Mouse (Mus musculus): ENCODE results near the gene Serbp1. TPM values are rescaled to one million over a fixed set of nuclear protein-coding genes. Genes with fewer than 3 reads are reported as not detected.

The Serbp1 gene
- polyA plus RNA-seq, 1 experiment from 2014 or later, result 340 TPM

GRCm38 (mm10) chr6:67301230-67301629 is 63.3 kb downstream of the Serbp1 start:
- ATAC-seq, result no peak
- no peak for DNase-seq (ENCODE audit: low spot score)
- no peak overlapping the region for H3K4me2 ChIP-seq (ENCODE audit: low read length)
- H3K36me3 ChIP-seq (ENCODE audit: control insufficient read depth, insufficient read depth, low read length), result no peaks in the 10 kb centered on the region
- no peak overlapping the region for H3K9ac ChIP-seq (ENCODE audit: low read length)
- H3K4me3 ChIP-seq (ENCODE audit: low read depth, low read length), result no peak overlapping the region
- H3K9me3 ChIP-seq (replicated peaks; ENCODE audit: control insufficient read depth, low read length), result no peaks in the 10 kb centered on the region
- H3K27ac ChIP-seq (ENCODE audit: low read depth, low read length), result no peak overlapping the region
- 90% methylated on average over 3 of the region's 3 CpGs for WGBS
- no peaks in the 10 kb centered on the region for H3K4me1 ChIP-seq (ENCODE audit: control insufficient read depth, insufficient read depth, low read length)
- H3K27me3 ChIP-seq (replicated peaks; ENCODE audit: control insufficient read depth, insufficient read depth, low read length), result no peaks in the 10 kb centered on the region

DNA sequence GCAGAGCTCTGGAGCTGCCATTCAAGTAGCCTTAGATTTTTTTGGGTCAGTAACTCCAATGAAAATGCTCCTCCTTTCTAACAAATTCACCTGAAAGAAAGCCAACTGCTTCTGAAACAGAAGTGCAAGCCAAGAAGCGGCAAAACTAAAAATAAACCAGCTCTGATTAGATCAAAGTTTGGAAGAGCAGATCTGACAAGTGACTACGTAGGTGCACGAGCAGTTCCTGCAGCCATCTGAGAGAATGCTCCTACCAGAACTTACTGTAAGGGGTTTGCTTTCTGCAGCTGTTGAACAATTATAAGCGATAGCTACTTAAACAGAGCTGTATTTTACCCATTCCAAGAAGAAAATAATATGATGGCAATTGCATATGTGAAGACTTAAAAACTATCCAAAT is 64.5 kb downstream of the Serbp1 start:
- DNase-seq (ENCODE audit: low spot score) (no peak), ATAC-seq (no peak)
- H3K9me3 ChIP-seq (replicated peaks; ENCODE audit: control insufficient read depth, low read length), result no peaks in the 10 kb centered on the region
- no peaks in the 10 kb centered on the region for H3K36me3 ChIP-seq (ENCODE audit: control insufficient read depth, insufficient read depth, low read length)
- no peaks in the 10 kb centered on the region for H3K27me3 ChIP-seq (replicated peaks; ENCODE audit: control insufficient read depth, insufficient read depth, low read length)
- no peak overlapping the region for H3K9ac ChIP-seq (ENCODE audit: low read length)
- 90% methylated on average over 4 of the region's 4 CpGs for WGBS
- H3K27ac ChIP-seq (ENCODE audit: low read depth, low read length), result no peak overlapping the region
- H3K4me2 ChIP-seq (ENCODE audit: low read length), result no peak overlapping the region
- no peaks in the 10 kb centered on the region for H3K4me1 ChIP-seq (ENCODE audit: control insufficient read depth, insufficient read depth, low read length)
- H3K4me3 ChIP-seq (ENCODE audit: low read depth, low read length), result no peak overlapping the region

DNA sequence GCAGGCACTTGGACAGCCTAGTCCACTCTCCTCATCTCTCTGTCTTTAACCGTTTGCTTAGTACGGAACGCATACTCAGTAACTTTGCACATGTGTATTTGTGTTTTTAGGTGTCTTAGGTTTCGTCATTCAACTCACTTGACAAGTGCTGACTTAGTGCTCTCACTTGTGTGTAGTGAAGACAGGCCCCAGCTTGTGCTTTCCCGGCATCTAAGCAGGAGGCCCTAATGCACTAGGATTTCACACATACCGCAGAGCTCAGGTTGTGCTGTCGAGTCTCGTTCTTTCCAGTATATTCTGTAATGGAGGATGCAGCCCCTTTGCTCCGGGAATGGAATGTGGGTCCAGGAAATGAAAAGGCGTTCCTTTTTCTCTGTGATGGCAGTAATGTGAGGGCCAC is 65.2 kb downstream of the Serbp1 start:
- ATAC-seq, result no peak
- WGBS, result 88% methylated on average over 10 of the region's 10 CpGs
- Histone ChIP-seq H3K4me2 (ENCODE audit: low read length) (no peak overlapping the region), H3K4me3 (ENCODE audit: low read depth, low read length) (no peak overlapping the region), H3K27ac (ENCODE audit: low read depth, low read length) (no peak overlapping the region), H3K27me3 (replicated peaks; ENCODE audit: control insufficient read depth, insufficient read depth, low read length) (no peaks in the 10 kb centered on the region), H3K36me3 (ENCODE audit: control insufficient read depth, insufficient read depth, low read length) (no peaks in the 10 kb centered on the region), H3K9ac (ENCODE audit: low read length) (no peak overlapping the region), H3K4me1 (ENCODE audit: control insufficient read depth, insufficient read depth, low read length) (no peaks in the 10 kb centered on the region), H3K9me3 (replicated peaks; ENCODE audit: control insufficient read depth, low read length) (no peaks in the 10 kb centered on the region)
- DNase-seq (ENCODE audit: low spot score), result no peak

GRCm38 (mm10) chr6:67308994-67309393 is 71.0 kb downstream of the Serbp1 start:
- Histone ChIP-seq H3K4me2 (ENCODE audit: low read length) (no peak overlapping the region), H3K4me1 (ENCODE audit: control insufficient read depth, insufficient read depth, low read length) (no peaks in the 10 kb centered on the region), H3K4me3 (ENCODE audit: low read depth, low read length) (no peak overlapping the region), H3K9ac (ENCODE audit: low read length) (no peak overlapping the region), H3K36me3 (ENCODE audit: control insufficient read depth, insufficient read depth, low read length) (no peaks in the 10 kb centered on the region), H3K27me3 (replicated peaks; ENCODE audit: control insufficient read depth, insufficient read depth, low read length) (no peaks in the 10 kb centered on the region), H3K27ac (ENCODE audit: low read depth, low read length) (no peak overlapping the region), H3K9me3 (replicated peaks; ENCODE audit: control insufficient read depth, low read length) (no peaks in the 10 kb centered on the region)
- WGBS, result 85% methylated on average over 3 of the region's 3 CpGs
- ATAC-seq, result no peak
- no peak for DNase-seq (ENCODE audit: low spot score)

- Histone ChIP-seq H3K36me3 (ENCODE audit: control insufficient read depth, insufficient read depth, low read length) (no peaks in the 10 kb centered on the region), H3K4me2 (ENCODE audit: low read length) (no peak overlapping the region), H3K9ac (ENCODE audit: low read length) (no peak overlapping the region), H3K9me3 (replicated peaks; ENCODE audit: control insufficient read depth, low read length) (no peaks in the 10 kb centered on the region), H3K4me3 (ENCODE audit: low read depth, low read length) (no peak overlapping the region), H3K27ac (ENCODE audit: low read depth, low read length) (no peak overlapping the region), H3K27me3 (replicated peaks; ENCODE audit: control insufficient read depth, insufficient read depth, low read length) (no peaks in the 10 kb centered on the region), H3K4me1 (ENCODE audit: control insufficient read depth, insufficient read depth, low read length) (no peaks in the 10 kb centered on the region)
- no peak for ATAC-seq
- 87% methylated on average over 3 of the region's 3 CpGs for WGBS
- no peak for DNase-seq (ENCODE audit: low spot score)
These were observed 71.8 kb downstream of the Serbp1 start for GRCm38 (mm10) chr6:67309752-67310151.

DNA sequence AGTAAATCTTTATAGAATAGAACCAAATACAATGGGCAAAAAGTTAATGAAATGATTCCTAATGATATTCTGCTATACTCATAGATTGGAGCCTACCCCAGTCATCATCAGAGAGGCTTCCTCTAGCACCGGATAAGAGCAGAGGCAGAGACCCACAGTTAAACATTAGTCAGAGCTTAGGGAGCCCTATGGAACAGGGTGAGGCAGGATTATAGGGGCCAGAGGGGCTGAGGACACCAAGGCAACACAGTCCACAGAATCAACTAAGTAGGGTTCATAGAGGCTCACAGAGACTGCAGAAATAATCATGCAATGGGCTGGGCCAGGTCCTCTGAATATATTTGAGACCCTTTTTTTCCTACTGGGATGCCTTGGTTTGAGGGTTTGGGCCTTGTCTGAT is 76.7 kb downstream of the Serbp1 start:
- no peaks in the 10 kb centered on the region for H3K36me3 ChIP-seq (ENCODE audit: control insufficient read depth, insufficient read depth, low read length)
- no peak overlapping the region for H3K27ac ChIP-seq (ENCODE audit: low read depth, low read length)
- 73% methylated on average over 1 of the region's 1 CpGs for WGBS
- H3K4me1 ChIP-seq (ENCODE audit: control insufficient read depth, insufficient read depth, low read length), result no peaks in the 10 kb centered on the region
- H3K27me3 ChIP-seq (replicated peaks; ENCODE audit: control insufficient read depth, insufficient read depth, low read length), result no peaks in the 10 kb centered on the region
- DNase-seq (ENCODE audit: low spot score), result no peak
- H3K4me2 ChIP-seq (ENCODE audit: low read length), result no peak overlapping the region
- ATAC-seq, result no peak
- no peak overlapping the region for H3K9ac ChIP-seq (ENCODE audit: low read length)
- H3K4me3 ChIP-seq (ENCODE audit: low read depth, low read length), result no peak overlapping the region
- H3K9me3 ChIP-seq (replicated peaks; ENCODE audit: control insufficient read depth, low read length), result no peaks in the 10 kb centered on the region

- Histone ChIP-seq H3K4me1 (ENCODE audit: control insufficient read depth, insufficient read depth, low read length) (no peaks in the 10 kb centered on the region), H3K27me3 (replicated peaks; ENCODE audit: control insufficient read depth, insufficient read depth, low read length) (no peaks in the 10 kb centered on the region), H3K36me3 (ENCODE audit: control insufficient read depth, insufficient read depth, low read length) (no peaks in the 10 kb centered on the region), H3K4me2 (ENCODE audit: low read length) (no peak overlapping the region), H3K27ac (ENCODE audit: low read depth, low read length) (no peak overlapping the region), H3K4me3 (ENCODE audit: low read depth, low read length) (no peak overlapping the region), H3K9me3 (replicated peaks; ENCODE audit: control insufficient read depth, low read length) (no peaks in the 10 kb centered on the region), H3K9ac (ENCODE audit: low read length) (no peak overlapping the region)
- 67% methylated on average over 5 of the region's 5 CpGs for WGBS
- DNase-seq (ENCODE audit: low spot score), result peak; percentile 9
- ATAC-seq, result no peak
These were observed 79.1 kb downstream of the Serbp1 start for GRCm38 (mm10) chr6:67317068-67317467.

GRCm38 (mm10) chr6:67317827-67318338 is 79.9 kb downstream of the Serbp1 start:
- no peaks in the 10 kb centered on the region for H3K4me1 ChIP-seq (ENCODE audit: control insufficient read depth, insufficient read depth, low read length)
- ATAC-seq (peak; percentile 46; the same call in 1 of the 2 replicates), DNase-seq (ENCODE audit: low spot score) (no peak)
- no peak overlapping the region for H3K27ac ChIP-seq (ENCODE audit: low read depth, low read length)
- no peak overlapping the region for H3K4me3 ChIP-seq (ENCODE audit: low read depth, low read length)
- H3K4me2 ChIP-seq (ENCODE audit: low read length), result no peak overlapping the region
- H3K36me3 ChIP-seq (ENCODE audit: control insufficient read depth, insufficient read depth, low read length), result no peaks in the 10 kb centered on the region
- H3K27me3 ChIP-seq (replicated peaks; ENCODE audit: control insufficient read depth, insufficient read depth, low read length), result no peaks in the 10 kb centered on the region
- H3K9me3 ChIP-seq (replicated peaks; ENCODE audit: control insufficient read depth, low read length), result no peaks in the 10 kb centered on the region
- H3K9ac ChIP-seq (ENCODE audit: low read length), result no peak overlapping the region
- 82% methylated on average over 8 of the region's 8 CpGs for WGBS

DNA sequence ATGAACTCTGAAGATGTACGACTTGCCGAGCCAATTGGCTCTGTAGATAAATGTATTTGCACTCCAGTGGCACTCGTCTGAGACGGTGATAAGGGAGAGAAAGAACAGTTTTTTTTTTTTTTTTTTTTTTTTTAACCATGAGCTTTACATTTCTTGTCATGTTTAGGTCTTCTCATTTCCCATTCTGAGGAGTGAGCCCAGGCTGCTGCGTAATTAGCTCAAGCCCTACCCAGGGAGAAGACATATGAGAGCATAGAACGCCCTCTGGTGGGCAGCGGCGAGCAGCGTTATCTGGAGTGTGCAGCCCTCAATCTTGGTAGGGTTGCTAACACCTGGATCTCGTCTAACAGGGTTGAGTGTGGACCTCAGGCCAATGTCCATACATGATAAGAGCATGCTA is 80.5 kb downstream of the Serbp1 start:
- WGBS, result 33% methylated on average over 10 of the region's 10 CpGs
- Histone ChIP-seq H3K4me2 (ENCODE audit: low read length) (no peak overlapping the region), H3K27me3 (replicated peaks; ENCODE audit: control insufficient read depth, insufficient read depth, low read length) (no peaks in the 10 kb centered on the region), H3K9ac (ENCODE audit: low read length) (no peak overlapping the region), H3K4me1 (ENCODE audit: control insufficient read depth, insufficient read depth, low read length) (no peaks in the 10 kb centered on the region), H3K27ac (ENCODE audit: low read depth, low read length) (no peak overlapping the region), H3K36me3 (ENCODE audit: control insufficient read depth, insufficient read depth, low read length) (no peaks in the 10 kb centered on the region), H3K9me3 (replicated peaks; ENCODE audit: control insufficient read depth, low read length) (no peaks in the 10 kb centered on the region), H3K4me3 (ENCODE audit: low read depth, low read length) (no peak overlapping the region)
- ATAC-seq, result peak; percentile 83; the same call in 1 of the 2 replicates
- peak; percentile 70 for DNase-seq (ENCODE audit: low spot score)
